Mouse (Mus musculus) gastrocnemius, adult 8-10 months (tissue): Measurements from ENCODE around the gene Prss43. TPM values are rescaled to one million over a fixed set of nuclear protein-coding genes. Genes with fewer than 3 reads are reported as not detected.
"Not testable (repeated sequence)": the region's sequence is repeated elsewhere in the genome, so short reads cannot be mapped to it uniquely, and the experiment has no call there.

Experiments
- DNase-seq, 2 experiments: peaks; one replicate each; pipeline ENCODE4 v3.0.0; 2022; ENCODE audit warnings: low spot score in 2 of 2
- total RNA-seq, 4 experiments: library from RNA; stranded (reverse); gene quantifications; 2 replicates each; pipeline ENCODE4 v1.2.4; 2022

Prss43 gene
- not detected for total RNA-seq

DNA sequence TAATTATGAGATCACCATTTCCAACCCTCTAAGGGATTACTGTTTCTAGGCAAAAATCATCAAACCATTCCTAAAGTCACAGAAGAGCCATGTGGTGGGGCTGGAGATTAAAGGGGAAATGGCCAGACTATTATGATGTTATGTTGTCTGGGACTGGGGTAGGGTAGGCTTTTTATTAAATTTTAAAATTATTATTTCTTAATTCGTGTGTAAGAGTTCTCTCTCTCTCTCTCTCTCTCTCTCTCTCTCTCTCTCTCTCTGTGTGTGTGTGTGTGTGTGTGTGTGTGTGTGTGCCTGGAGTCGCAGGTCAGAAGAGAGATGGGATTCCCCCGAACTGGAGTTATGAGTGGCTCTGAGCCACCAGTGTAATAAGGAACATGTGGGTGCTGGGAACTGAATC lies at the start of gene Prss43:
Gene Prss43, plus strand, starts transcription at position 301 of the 400 bp plus-strand sequence.
- no peak for DNase-seq

DNA sequence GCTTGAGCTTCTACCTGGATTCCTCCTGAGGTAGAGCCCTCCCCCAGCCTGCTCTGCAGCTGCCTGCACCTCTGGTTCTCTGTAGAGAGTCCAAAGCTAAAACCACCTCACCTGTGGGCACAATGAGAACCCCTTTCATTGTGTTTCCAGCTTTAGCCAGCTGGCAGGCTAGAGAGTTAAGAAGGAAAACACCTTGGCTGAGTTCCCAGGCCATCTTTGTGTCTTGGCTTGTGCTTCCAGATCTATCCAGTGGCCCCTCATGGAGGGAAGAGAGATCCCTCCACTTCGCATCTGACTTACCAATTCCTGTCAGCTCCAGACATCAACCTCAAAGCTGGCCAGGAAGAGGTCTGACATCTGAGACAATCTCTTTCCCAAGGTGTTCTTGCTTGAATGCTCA lies 48.4 kb upstream of the Prss43 start:
- DNase-seq = no peak

DNA sequence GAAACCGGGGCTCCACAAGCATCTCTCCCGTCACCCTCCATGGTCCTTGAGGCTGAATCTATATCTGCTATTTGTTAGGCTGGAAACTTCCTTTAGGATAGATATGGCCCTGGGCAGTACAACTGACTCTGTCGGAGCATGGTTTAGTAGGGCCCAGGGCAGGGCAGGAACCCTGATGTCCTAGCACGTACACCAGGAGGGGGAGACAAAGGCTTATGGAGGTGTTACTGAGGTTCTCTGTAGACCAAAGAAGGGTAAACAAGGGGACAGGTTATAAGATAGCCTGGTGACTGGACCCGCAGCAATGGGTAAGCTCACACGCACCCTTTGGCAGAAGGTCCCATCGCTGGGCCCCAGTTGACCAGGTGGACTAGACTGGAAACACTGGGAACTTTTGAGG lies 47.9 kb upstream of the Prss43 start:
- DNase-seq = no peak

DNA sequence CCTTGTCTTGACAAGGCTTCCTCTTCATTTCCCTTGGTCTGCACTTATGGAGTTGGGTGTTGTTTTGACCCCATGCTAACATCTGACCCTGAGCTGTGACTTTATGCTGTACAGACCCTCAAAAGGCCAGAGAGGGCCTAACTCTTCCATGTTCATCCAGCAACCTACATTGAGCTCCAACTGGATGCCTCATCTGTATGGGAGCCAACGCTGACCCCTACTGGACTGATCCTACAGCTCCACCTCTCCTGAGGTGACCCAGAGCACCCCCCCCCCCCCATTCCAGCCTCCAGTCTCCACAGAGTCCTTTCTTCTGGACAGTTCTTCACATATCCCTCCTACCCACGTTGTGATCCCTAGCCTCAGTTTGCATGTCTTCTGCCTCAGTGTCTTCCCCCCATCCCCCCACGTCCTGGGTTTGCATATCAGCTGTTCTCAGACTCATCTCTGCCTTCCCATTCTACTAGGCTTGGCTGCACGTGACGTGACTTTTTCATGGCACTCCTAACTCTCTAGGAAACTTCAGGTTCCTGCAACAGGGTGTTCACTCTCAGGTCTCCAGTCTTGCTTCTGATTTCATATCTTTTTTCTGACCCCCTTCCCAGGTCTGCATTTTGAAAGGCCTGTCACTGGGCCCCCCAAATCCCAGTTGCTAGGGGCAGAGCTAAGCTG lies 47.1 kb upstream of the Prss43 start:
- no peak for DNase-seq

DNA sequence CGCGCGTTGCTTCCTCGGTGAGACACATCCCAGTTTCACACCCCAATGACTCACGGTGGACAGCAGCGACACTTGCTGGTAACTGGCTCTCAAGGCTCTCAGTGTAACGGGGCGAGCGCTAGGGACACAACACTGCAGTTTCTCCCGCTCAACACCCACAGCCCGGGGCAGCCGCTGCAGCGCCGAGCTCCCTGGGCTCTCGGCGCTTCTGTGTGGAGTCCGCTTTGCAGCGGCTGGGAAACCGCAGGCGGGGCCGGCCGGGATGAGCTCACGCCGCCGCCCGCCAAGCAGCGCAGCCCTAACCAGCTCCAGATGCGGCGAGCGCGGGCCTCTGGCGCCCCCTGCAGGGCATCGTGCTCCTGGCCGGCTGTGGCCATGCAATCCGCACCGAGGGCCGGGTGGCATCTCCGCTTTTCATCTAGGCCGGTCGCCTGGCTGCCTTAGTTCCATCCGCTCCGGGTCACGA lies 45.2 kb upstream of the Prss43 start:
- DNase-seq = peak; percentile 91 to 92

DNA sequence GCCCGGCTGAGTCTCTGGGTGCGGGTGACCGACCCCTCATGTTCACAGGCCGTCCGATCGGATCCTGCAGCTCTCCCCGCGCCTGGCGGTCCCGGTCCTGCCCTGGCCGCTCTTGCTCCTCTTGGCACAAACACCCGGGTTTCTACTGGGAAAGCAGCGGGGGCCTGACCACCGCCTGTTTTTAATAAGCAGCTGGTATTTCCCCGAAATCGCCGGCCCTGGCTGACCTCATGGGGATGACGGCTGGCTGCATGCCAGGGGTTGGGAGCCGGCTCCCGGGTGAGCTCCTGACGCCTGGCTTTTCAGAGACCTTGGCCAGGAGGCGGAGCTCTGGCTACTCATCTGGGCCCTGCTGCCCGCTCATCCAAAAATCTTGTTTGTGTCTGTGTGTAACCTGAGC lies 44.8 kb upstream of the Prss43 start:
- peak; percentile 84 to 92 for DNase-seq

DNA sequence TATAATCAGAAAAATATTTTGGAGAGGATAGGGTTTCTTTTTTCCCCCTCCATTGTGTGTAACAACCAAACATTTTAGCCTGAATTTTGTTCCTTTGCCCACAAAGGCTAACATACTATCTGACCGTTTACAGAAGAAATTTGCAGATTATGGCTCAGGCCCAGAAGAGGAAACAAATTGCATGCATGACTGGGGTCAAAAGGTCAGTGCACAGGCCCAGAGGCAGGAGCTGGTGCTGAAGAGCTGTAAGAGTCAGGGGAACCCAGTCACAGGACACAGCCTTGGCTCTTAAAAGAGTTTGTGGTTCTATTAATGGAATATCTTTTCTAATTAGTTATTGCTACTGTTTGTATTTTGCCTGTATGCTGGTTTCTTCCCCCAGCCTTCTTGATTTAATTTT lies 42.9 kb upstream of the Prss43 start:
- DNase-seq = no peak

DNA sequence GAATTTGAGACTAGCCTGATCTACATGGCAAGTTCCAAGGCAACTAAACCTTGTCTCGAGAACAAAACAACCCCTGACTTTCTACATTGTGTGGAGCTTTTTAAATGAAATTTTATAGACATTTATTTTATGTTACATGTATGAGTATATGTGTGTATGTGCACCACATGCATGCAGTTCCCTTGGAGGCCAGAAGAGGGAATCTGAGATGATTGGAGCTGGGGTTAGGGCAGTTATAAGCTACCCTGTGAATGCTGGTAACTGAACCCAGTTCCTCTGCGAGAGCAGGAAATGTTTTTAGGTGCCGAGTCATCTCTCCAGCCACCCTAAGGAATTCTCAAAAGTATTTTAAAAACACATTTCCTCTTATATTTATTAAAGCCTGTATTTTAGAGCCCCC lies 38.3 kb upstream of the Prss43 start:
- DNase-seq = no peak

DNA sequence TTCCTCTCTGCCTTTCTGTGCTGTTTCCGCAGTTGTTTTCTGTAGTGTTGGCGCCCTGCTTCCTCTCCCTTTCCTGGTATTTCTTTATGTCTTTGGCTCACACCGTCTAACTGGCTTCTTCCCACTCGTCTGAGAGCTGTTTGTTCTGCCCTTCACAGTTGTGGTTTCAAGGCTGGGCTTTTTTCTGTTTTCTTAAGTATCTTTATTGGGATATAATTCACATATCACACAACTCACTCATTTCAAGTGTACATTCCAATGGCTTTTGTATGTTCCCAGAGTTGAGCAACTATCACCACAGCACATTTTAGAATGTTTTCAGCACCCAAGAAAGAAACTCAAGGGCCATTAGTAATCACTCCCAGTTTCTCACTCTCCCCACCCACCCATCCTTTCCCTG lies 36.0 kb upstream of the Prss43 start:
- DNase-seq = no peak

DNA sequence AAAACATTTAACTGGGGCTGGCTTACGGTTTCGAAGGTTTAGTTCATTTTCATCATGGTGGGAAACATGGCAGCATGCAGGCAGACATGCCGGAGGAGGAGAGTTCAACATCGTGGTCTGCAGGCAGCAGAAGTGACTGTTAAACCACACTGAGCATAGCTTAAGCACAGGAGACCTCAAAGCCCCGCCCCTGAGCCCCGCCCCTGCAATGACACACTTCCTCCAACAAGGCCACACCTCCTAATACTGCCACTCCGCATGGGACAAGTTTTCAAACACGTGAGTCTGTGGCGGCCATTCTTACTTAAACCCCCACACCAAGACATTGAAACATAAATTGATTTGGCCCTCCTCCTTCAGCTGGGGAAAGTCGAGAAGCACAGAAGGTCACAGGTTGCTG lies 29.5 kb upstream of the Prss43 start:
- DNase-seq = no peak

DNA sequence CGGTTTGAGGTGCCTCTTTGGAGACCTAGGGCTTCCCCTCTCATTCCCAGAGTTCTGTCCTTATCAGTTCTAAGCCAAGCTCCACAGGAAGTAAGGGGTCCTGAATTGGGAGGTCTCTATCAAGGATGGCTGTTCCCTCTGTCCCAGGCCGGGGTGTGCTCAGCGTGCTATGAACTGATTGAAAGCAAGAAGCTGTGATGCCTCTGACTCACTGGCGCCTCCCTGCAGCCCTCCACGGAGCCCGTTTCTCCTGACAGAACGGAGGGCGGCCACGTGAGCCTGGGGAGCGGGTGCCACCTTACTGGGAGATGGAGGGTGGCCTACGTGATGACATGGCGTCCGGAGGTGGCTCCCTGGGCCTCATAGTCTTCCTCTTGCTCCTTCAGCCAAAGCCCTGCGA lies 28.6 kb upstream of the Prss43 start, which contains the start of gene Prss42:
Gene Prss42, plus strand, starts transcription at position 301 of the 400 bp plus-strand sequence.
- DNase-seq = no peak

DNA sequence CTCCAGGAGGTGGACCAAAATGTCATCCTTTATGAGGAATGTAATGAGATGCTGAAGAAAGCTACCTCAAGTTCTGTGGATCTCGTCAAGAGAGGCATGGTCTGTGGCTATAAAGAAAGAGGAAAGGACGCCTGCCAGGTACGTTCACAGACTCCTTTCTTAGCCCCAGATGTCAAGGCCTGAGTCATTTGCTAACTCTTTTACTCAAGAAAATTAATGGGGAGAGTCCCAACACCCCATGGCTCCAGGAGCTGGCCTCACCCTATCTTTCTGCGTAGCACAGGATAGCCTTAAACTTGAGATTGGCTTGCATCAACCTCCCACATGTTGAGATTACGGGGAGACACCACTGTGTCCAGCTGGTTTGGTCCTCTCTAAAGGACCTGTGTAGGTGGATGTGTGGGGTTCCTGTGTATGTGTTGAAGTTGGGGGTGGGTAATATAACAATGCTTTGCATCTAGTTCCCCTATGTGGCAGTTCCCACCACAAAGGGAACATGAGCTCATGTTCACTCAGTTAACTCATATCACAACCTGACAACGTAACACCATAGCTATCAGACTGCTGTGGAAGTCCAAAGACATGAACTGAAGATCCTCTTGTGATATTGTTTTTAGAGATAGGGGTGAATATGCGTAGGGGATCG lies 25.5 kb upstream of the Prss43 start:
- no peak for DNase-seq

DNA sequence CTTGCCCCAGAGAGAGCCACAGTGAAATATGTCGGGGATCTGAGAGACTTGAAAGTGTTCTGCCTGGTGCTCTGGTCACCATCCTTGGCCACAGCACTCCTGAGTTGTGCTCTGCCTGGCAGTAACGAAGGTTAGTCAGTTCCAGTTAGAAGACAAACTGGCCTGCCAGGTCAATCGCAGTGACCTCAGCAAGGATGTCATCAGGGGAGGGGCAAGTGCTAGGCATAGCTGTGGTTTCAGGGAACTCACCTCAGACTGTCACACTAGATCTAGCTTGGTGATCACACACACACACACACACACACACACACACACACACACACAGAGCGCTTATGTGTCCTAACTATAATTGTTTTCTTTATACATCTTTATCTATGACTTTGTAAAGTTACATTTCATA lies 23.2 kb upstream of the Prss43 start:
- no peak for DNase-seq

DNA sequence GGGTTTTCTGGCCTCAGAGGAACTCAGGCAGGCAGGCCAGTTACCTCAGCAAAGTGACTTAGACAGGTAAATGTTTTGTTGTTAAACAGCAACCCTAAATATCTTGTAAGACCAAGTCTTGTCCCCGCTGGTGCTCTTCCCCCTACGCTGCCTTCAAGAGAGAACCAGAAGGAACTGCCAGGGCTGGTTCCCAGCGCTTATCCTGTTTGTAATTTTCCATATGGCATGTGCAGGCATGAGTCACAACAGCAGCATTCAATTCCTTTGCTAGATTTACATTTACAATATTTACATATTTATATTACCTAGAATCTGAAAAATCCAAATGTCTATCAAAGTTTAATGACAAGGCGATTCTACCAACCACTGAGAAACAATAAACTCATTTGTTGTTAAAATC lies 16.4 kb upstream of the Prss43 start:
- DNase-seq = no peak

DNA sequence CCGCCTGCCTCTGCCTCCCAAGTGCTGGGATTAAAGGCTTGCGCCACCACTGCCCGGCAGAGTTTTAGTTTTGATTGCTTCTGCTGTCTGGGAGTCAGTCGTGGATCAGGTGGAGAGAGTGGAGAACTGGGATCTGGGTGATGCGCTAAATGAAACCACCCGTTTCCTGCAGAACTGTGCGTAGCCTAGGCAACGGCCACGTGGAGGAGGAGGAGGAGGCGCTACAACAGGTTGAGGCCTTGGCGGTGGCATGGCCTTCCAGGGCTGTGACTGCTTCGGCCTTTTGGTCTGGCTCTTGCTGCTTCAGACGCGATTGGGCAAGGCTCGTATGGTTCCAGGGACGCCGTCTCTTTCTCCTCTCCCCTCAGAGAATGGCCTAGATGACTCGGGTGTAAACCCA lies 12.7 kb upstream of the Prss43 start, which contains the start of gene Prss44:
Gene Prss44, plus strand, starts transcription at position 206 of the 400 bp plus-strand sequence.
- no peak for DNase-seq

DNA sequence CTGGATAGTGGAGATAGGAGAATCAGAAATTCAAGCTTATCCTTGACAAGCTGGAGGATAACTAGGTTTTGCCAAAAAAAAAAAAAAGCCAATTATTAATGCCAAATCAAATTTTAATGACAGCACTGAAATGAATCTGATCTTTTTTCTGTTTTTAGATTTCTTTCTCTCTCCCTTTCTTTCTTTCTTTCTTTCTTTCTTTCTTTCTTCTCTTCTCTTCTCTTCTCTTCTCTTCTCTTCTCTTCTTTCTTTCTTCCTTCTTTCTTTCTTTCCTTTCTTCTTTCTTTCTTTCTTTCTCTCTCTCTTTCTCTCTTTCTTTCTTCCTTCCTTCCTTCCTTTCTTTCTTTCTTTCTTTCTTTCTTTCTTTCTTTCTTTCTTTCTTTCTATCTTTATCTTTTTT lies 5.9 kb upstream of the Prss43 start:
- DNase-seq = not testable (repeated sequence)

DNA sequence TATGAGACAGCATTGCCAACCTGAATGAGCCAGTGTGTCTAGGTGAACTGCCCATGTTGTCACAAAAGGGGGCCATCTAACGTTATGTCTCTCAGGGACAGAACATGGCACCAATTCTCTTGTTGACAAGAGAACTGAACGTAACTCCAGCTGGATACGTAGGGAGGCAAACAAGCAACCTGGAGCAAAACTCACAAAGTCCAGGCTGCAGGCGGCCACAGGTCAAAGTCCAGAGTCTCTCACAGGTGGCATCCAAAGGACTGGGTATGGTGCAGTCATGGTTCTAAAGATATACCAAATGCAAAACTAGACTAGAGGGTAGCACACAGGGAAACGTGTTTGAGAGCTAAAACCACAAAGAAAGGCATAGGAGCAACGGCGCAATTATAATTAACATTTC lies 5.1 kb upstream of the Prss43 start:
- no peak for DNase-seq

DNA sequence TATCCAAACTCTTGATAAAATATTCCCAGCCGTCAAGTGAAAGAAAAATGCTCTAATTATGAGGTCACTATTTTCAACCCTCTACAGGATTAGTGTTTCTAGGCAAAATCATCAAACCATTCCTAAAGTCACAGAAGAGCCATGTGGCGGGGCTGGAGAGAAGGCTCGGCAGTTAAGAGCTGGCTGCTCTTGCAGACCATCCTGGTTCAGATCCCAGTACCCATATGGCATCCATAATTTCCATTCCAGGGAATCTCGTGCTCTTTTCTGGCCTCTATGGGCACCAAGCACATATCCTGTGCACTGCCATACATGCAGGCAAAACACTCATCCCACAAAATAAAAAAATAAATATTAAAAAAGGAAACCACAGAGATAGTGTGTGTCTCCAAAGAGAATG lies 1.1 kb upstream of the Prss43 start:
- DNase-seq = no peak

DNA sequence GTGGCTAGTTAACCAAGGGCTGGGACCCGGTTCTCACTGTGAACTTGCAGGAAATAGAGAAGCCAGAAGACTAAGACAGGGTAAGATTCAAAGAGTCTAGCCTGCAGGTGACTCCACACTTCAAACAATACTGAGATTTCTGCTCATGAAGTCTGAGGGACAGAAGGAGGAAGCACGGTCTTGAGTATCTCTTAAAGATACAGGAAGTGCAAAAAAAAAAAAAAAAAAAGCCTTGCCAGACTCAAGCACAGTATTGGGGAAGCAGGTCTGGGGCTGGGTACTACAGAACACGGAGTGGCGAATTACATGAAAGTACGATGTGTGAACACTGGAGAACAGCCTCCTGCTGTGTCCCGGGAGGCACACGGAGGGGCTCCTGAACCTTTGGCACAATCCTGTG lies 658 bp upstream of the Prss43 start:
- DNase-seq = no peak

DNA sequence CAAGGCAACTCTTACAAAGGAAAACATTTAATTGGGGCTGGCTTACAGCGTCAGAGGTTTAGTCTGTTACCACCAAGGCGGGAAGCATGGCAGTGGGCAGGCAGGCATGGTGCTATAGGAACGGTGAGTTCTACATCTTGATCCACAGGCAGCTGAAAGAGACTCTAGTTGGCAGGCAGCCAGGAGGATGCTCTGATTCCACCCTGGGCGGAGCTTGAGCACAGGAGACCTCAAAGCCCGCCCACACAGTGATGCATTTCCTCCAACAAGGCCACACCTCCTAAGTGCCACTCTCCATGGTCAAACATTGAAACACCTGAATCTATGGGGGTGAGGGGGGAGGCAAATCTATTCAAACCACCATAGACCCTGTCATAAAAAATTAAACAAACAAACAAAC lies 6.5 kb downstream of the Prss43 start:
- DNase-seq = no peak

DNA sequence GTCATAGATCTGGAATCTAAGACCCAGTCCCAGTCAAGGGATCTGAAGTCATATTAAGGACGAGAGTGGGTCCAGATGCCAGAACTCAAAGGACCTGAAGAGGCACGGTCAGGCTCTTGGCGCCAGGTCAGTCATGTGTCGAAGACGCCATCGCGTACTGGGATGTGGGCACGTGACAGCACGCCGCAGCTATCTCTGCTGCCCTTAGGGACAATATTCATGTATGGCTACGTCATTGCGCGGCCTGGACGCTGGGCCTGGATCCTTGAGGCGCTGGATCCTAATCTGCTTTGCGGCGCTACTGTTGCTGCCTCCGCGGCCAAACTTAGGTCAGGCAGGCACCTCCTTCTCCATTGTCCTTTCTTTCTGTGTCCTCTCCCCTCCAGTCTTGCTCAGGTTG lies 7.9 kb downstream of the Prss43 start, which contains the start of gene Prss45:
Gene Prss45, plus strand, starts transcription at position 178 of the 400 bp plus-strand sequence.
- no peak for DNase-seq

DNA sequence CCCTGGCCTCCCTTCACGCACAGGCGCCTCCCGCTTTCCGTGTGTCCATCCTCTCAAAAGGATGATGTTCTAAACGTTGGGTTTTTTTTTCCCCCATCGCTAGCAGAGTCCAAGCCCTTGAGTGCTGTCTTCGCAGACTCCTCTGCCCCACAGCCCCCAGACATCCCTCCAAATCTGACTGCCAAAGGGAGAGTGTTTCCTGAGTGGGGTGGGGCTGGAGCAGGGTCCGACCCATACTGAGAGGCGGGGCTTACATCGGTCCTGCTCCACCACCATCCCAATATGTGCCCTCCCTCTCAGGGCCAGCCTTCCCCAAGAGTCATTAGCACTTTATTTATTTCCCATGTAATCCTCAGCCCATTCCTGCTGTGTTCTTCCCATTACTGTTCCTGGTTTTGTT lies 8.5 kb downstream of the Prss43 start:
- DNase-seq = no peak

DNA sequence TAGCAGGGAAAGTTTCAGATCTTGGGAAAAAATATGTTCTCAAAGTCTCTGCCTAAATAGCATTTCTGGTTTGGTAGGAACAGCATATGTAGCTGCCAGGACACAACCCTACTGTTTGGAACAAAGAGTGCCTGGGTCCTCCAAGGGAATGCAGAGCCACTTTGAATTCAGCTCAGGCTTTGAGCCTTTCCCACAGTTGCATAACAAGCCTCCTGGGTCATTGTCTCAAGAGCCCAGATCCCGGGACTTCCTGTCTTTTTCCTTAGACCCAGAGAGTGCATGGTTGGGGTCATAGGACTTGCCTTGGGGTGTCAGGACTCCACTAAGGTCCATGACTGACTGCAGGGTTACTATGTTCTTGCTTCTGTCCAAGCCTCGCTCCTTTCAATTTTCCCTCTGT lies 9.6 kb downstream of the Prss43 start:
- no peak for DNase-seq
